Mouse (Mus musculus): ENCODE results near the gene Plpp4.

The Plpp4 gene

DNA sequence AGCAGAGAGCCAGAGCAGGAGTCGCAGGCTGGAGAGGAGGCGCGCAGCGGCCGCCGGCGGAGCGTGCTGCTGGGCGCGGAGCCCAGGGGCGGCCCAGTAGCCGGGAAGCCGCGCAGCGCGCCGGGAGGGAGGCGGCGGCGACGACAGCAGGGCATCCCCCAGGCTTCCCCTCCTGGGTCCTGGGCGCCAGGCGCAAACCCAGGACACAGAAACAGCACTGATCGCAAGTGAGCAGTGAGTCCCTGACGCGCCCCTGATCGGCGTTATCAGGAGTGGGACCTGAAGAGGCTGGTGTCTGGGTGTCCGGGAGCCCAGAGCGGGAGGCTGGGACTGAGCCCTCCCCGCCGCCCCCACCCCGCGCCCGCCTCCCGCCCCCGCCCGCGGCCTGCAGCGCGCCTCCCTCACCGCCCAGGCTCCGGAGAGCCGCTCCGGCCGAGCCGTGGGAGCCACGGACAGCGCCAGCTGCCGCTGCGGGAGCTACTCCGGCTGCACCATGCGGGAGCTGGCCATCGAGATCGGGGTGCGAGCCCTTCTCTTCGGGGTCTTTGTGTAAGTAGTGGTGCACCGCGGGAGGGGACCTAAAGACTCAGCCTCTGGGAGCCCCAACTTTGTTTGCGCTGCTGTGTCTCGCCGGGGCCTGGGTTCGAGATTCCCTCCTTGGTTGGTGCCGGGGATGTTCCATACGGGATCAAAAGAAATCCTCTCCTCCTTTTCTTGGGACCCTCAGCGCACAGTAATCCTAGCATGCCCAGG, at the start of gene Plpp4:
TSS of gene Plpp4 (plus strand) at position 411 of the 753 bp plus-strand sequence.
- DNase-seq (ENCODE audit: extremely low spot score) = peak; percentile 63

DNA sequence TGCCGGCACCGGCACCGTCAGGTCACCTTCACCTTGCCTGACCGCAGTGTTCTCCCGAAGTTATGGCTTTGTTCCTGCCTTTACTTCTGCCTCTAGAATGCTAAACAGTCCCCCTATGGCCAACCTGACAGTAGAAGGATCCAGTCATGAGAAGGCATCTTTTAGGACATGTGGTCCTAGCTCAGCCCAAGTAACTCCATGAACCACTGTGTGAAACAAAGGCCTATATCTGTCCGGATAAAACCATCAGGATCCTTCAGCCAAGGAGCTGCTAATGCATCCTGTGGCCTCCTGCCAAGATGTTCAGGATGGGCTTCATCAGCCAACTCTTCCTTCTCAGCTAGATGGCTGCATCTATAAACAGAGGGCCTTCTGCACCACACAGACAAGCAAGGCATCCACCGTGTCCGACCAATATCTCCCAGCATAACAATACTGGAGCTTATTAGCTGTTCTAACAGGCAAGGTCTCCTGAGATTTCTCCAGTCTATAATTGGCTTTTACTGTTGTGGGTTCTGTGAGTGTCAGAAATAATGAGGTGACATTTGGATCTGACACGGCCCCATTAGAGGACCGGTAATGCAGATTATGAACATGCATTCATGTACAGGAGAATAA, 40.8 kb upstream of the Plpp4 start:
- no peak for DNase-seq (ENCODE audit: extremely low spot score)

DNA sequence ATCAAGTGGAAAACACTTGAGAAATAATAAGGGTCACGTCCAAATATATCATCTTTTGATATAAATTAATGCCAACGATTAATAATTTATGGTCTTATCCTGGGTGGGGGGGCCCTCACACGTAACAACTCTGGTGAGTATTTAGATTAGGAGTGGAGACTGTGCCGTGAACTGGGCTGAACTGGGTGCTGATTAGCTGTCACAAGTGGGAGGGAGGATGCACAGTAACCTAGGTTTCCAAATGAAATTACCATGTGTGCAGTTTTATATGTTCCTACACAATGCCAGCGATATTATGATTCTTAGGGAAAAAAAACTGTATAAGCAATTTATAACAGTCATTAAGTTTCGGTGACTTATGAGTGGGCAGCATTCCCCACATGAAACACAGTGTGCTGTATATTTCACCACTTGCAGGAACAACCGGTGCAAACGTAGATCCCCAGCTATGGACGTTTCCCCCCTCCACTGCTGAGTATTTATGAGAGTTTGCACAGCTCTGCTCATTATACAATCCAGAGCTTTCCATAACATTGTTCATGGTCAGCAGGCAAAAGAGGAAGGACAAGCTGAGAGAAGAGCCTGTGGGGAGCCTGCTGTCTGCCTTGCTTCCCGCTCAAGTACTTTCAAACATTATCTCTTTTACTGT, 40.2 kb upstream of the Plpp4 start:
- DNase-seq (ENCODE audit: extremely low spot score) = no peak

DNA sequence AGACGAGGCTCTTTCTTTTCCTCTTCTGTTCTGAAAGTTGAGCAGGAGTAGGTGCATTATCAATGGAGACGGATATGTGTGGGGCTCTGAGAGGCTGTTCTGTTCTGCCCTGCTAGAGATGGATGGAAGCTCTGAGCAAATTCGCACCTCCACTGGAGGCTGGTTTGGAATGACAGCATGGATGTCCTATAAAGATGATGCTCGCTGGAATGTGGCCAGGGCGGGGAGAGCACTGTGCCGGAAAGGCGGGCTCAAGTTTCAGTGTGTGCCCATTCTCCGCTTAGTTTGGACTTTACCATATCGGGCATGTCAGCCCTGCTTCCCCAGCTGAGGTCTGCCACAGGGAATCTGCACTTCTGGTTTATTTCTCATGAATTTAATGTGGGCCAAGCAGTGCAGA, 35.9 kb upstream of the Plpp4 start:
- DNase-seq (ENCODE audit: extremely low spot score) = no peak

DNA sequence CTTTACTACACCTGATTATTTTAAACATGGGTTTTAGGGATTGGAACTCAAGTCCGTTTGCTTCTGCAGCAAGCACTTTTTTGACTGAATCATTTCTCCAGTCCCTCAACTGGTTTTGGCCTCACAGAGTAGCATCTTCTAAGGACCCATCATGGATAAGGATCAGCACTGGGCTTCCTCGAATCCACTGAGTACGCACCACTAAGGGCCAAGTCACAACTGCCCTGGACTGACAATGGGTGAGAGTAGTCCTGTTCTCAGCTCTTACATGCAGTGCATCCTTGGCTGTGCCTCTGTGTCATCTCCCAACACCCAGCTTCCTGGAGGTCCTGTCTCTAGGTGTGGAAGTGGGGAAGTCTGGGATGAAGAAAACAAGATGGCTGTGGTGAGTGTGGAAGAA, 35.2 kb upstream of the Plpp4 start:
- no peak for DNase-seq (ENCODE audit: extremely low spot score)

DNA sequence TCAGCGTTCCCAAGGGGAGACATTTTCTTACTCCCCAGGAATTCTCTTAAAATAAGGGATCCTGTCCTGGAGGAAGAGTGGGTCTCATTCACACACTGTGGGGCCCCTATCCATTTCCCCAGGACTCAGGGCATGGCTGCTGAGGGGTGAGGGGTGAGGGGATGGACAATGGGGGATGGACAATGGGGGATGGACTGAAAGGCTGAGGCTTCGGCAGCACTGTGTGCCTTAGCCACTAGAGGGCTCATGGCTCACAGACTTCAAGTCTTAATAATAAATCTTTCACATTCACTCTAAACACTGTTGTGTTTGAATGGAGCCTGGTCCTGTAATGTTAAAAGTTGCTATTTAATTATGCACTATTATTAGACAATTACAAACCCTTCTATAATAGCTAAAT, 21.4 kb upstream of the Plpp4 start:
- DNase-seq (ENCODE audit: extremely low spot score) = peak; percentile 32

DNA sequence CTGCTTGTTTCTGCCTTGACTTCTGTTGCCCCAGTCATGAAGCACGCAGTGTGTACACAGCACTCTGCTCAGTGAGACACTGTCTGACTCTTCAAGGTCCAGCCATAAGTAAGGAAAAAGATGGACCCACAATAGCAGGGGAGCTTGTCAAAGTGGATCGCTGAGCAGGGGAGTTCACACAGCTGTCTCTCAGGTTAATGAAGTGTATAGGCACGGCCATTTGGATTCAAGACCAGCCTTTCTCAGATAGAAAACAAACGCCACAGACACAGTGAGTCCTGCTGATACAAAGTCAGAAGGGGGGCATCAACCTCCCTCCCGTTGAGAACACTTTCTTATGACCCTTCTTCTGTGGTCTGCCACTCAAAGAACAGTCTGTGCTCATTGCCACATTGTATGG, 20.8 kb upstream of the Plpp4 start:
- no peak for DNase-seq (ENCODE audit: extremely low spot score)

DNA sequence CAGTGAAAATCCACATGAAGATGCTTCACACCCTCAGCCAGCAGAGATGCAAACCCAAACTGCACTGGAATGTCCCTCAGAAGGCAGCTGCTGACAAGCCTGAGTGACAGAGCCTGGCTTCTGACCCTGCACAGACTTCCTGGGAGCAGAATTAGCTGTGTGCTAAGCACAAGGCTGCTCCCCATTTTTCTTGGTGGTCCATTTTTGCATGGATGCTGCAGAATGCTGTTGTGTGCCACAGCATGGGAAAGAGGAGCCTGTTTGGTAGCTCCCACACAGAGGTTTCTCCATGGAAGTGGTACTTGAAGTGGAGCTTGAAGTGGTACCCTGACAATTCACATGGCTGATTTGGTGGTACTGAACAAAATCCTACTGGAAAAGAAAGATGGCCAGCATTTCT, 5.8 kb upstream of the Plpp4 start:
- no peak for DNase-seq (ENCODE audit: extremely low spot score)

DNA sequence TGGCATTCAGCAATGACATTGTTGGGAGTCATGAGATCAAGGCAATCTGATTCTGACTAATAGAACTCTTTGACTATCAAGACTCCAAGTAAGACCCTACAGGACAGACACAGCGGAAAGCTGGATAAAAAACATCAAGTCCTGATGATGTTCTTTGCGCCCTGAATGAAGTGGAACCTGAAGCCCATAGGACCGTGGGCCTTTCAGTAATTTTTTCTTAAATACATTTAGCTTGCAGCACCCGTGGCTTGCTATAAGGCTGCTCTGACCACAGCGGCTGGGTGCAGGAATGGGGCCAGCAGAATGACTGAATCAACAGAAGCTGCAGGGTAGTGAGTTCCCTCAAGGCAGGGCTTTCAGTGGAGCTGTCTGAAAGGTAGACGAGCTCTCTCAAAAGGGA, 3.4 kb upstream of the Plpp4 start:
- no peak for DNase-seq (ENCODE audit: extremely low spot score)

DNA sequence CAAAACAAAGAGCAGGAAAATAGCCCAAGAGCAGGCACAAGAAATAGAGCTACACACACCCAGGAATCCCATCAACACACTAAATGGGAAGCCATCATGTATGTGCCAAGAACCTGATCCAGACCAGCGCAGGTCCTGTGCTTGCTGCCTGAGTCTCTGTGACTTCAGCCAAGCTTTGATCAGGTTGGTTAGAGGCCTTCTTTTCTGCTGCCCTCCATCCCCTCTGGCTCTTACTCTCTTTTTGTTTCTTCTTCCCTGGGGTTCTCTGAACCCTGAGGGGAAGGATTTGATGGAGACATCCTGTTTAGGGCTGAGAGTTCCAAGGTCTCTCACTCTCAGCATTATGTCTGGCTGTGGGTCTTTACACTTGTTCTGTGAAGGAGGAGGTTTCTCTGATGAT, 2.7 kb upstream of the Plpp4 start:
- DNase-seq (ENCODE audit: extremely low spot score) = no peak

DNA sequence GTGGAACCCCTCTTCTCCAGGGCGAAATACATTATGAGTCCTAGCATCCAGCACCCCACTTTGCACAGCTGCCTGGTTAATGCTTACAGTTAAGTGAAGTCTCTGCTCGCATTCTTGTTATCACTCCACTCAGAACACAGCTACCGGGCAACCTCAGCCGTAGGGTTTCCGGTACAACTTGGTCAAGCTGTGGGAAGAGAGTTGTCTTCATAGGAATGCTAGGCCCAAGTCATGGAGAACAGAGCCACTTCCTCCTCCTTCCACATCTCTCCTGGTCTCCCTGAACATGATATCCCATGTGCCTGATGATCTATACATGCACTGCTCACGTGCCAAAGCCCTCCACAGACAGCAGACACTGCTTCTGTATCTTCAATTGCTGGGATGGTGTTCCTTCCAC, 1.4 kb upstream of the Plpp4 start:
- no peak for DNase-seq (ENCODE audit: extremely low spot score)

DNA sequence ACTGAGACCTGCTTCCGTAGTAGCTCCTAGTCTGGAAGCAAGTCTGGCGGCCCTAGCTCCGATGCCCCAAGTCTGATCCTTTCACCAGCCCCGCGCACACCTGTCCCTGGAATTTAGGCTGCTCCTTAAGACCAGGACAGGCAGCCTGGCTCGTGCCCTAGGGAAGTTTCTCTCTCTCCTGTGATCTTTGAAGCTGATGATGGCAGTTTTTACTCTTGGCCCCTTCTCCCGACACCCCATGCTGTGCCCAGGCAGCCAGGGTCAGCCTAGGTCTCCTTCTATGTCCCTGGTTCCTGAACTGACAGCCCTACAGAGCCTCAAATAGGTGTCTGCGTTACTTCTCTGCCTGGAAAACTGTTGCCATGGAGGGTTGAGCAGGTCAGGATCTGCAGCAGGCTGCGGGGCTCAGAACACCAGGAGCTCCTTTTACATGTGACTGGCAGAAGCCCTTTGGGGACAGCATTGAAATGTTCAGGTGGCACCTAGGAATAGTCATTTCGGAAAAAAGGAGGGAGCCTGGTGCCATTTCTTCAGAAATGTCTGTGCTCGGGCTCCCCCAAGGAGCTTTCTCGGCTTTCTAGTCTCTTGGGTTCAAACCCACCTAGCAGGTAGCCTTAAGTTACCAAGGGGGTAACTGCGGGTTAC, 665 bp downstream of the Plpp4 start:
- no peak for DNase-seq (ENCODE audit: extremely low spot score)

DNA sequence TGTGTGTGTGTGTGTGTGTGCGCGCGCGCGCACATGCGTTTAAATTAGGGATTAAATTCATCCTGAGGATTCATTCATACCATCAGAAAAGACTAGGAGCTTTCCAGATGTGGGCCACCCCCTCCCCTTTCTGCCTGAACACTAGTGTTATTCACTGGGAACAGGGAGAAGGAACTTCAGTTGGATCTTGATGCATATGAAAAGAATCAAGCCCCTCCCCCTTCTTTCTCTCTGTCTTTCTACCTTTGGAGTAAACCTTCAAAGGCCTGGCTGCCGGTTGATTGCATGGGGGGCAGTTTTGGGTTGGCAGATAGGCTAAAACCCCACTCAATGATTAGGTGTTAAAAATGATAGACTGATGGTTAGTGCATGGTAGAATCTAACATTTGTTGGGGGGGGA, 1.5 kb downstream of the Plpp4 start:
- DNase-seq (ENCODE audit: extremely low spot score) = no peak

DNA sequence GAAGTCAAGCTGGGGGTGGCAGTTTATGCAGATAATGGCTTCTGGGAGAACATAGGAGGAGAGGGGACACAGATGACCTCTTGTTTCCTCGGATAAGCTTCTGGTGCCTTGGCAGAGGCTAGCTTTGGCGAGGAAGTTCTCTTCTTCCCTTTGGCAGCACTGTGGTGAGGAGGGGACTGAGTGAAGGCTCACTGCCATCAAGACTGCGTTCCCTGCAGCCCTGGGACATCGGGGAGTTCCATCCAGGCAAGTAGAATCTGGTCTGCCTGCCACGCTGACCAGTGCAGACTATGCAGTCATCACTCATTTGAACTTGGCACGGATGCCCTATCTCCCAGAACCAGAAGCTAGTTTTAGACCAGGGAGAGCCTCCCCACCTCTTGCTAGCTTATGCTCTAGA, 2.4 kb downstream of the Plpp4 start:
- DNase-seq (ENCODE audit: extremely low spot score) = no peak

DNA sequence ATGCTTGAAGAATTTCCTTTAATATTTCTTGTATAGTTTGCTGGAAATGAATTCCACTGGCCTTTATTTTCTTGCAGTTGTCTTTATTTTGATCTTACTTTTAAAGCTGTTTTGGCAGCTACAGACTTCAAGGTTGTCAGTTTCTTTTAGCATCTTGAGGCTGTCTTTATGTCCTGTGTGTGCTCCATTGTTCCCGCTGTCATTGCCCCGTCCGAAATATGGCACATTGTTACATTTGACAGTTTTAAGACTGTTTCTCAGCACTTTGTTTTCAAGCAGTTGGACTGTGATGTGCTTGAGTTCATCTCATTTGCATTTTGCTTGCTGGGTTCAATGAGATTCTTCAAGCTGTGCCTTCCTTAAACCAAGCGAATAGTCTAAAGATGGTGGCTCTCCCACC, 17.0 kb downstream of the Plpp4 start:
- DNase-seq (ENCODE audit: extremely low spot score) = no peak

DNA sequence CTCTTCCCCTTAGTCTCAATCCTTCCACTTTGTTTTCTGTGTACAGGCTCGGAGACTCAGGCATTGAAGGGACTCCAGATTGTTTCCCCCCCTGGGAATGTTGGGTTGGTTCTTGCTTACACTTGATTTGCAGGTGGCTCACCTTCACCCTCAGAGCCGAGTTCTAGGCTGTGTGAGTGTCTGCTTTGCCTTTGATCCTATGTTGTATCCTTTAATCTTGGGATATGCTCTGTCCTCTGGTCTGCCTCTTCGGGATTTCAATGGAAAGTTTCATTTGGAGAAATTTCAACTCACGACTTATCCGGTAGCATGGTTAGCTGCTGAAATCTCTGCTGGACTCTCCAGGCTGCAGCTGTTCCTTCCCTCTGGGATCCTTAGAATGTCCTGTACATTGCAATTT, 17.9 kb downstream of the Plpp4 start:
- no peak for DNase-seq (ENCODE audit: extremely low spot score)

DNA sequence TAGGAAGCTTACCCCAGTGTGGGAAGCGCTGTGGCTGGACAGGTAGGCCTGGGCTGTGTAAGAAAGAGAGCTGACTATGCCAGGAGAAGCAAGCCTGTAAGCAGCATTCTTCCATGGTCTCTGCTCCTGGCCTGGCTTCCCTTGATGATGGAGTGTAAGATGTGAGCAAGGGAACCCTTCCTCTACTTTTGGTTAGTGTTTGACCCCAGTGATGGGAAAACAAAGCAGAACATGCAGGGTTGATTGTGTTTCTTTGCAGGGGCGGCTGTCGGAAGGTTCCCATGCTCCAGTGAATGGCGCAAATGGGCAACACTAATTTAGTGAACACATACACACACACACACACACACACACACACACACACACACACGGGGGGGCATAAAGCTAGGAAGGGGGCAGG, 20.9 kb downstream of the Plpp4 start:
- DNase-seq (ENCODE audit: extremely low spot score) = no peak

DNA sequence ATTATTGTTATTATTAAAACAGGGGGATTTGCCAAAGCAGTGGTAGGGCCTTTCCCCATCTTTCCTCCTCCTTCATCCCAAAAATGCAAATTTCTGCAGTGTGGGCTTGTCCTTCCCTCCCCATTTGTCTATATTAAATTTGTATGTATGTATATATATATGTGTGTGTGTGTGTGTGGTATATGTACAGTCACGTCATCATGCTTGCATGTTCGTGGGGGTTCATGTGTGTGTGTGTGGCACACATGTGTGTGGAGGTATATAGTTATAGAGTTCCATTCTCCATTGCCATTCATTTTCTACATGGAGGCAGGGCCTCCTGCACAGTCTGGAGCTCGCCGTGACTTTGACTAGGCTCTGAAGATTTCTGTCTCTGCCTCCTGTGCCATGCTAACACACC, 22.0 kb downstream of the Plpp4 start:
- no peak for DNase-seq (ENCODE audit: extremely low spot score)

DNA sequence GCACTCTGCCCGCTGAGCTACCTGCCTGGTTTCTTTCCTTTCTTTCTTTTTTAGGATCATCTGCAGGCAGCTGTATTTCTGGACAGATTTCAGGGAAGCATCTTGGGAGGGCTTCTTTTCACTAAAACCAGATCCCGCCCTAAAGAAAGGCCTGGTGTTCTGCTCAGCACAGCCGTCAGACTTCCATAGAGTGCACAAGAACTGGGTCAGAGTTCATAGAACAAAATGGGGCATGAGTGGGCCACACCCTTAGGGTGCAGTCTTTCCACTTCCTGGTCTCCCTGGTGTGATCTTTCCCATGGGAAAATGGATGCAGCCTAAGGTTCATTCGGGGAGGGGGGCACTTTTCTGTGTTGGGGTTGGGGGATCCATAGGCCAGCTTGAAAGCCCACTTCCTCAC, 22.4 kb downstream of the Plpp4 start:
- no peak for DNase-seq (ENCODE audit: extremely low spot score)

DNA sequence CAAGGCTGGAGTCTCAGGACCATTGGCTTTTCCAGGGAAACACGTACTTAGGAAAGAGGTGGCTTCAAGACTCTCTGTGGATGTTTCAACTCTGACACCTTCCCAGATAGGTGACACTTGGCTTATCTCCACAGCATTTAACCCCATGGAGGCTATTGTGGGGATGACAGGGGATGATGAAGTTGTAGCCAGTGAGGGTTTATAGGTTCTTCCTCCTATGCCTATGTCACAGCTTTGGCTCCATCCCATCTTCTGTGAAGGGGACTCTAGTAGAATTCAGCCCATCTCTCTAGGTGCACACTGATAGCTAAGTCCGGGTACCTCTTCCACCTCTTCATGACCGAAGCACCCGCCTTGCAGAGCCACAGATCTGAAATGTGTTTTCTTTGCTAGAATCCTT, 25.1 kb downstream of the Plpp4 start:
- DNase-seq (ENCODE audit: extremely low spot score) = no peak

DNA sequence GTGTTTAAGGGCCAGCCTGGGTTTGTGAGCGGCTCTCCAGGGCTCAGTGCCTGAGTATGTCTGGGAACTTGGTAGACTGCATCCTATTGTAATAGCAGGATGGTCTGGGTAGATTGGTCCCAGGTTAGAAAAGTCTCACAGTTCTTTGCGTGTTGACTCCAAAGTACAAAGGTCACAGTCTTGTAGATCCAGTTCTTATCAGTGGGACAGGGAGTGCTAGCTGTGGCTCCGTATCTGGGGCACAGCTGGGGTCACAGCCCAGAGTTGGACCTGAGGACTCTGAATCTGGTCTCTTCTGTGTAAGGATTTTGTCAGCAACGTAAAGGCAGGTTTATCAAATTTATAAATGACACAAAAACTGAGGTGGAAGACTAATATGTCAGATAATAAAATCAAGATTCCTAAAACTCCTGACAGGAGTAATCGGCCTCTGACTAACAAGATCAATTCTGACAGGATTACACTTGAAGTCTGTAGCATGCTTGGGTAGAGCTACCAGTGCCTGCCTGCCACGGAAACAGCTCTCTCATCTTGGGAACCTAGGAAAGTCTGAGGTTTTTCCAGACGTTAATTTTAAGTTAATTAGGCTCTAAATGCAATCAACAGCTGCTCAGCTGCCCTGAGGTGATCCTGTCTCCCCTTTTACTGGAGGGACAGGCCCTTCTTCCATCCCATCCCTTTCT, 28.5 kb downstream of the Plpp4 start:
- no peak for DNase-seq (ENCODE audit: extremely low spot score)

DNA sequence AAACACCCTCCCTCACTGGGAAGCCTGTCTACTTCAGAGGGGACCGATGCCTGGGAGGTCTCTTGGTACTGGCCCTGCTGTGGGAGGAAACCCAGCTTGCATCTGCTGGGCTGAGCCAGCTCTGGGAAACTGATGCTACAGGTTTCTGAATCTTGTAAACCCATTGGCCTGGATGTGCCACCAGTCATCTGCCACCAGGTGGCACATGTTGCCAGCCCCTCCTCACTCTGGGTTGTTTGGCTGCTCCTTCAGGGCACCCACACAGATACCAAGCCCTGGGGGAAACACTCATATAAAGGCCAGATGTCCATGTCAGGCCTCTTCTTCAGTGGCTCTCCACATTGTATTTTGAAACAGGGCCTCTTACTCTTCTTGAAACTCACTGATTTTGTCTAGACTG, 36.4 kb downstream of the Plpp4 start:
- no peak for DNase-seq (ENCODE audit: extremely low spot score)
